ENCODE assay signal across 27 mouse cellular contexts in the genomic region with DNA sequence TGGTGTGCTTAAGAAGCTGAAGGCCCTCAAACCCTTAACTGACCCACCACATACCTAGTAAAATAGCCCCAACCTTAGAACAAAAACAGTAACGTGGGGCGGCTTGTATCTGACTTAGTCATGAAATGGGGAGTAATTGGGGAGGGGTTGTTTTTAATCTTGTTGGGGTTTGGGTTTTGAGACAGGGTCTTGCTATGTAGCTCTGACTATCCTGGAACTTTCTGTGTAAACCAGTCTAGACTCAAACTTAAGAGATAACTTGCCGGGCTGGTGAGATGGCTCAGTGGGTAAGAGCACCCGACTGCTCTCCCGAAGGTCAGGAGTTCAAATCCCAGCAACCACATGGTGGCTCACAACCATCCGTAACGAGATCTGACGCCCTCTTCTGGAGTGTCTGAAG. TPM values are rescaled to one million over a fixed set of nuclear protein-coding genes. Genes with fewer than 3 reads are reported as not detected.
"Had no signal": no experiment of that assay in that cellular context is flagged by ENCODE, and none has a peak within 500 bp of the region (broad histone marks: within the 10 kb centered on the region; RNA-seq: fewer than 3 reads in every experiment).

No protein-coding gene starts in this region.

RNA-seq across cellular contexts. Expression of a gene that starts 46.3 kb away (rescaled TPM):
- total RNA-seq: heart, postnatal 14 days; heart, postnatal 36 days; heart, postnatal 4 days; hematopoietic stem cell, adult 5-6 weeks; hindbrain, postnatal 0 days; layer of hippocampus, adult 2 months; layer of hippocampus, postnatal 10 days had no signal
- polyA plus RNA-seq: heart, embryonic 11.5 days; heart, embryonic 12.5 days; heart, embryonic 13.5 days; heart, embryonic 14.5 days; heart, embryonic 15.5 days; heart, postnatal 0 days; hindbrain, embryonic 10.5 days; hindbrain, embryonic 11.5 days; hindbrain, embryonic 12.5 days; hindbrain, embryonic 13.5 days; hindbrain, embryonic 14.5 days; hindbrain, embryonic 16.5 days; hindbrain, postnatal 0 days; inflammation-experienced regulatory T-cells, adult 6 months; intestine, embryonic 14.5 days; intestine, embryonic 15.5 days; intestine, embryonic 16.5 days; intestine, postnatal 0 days; kidney, embryonic 14.5 days; kidney, embryonic 16.5 days; kidney, postnatal 0 days had no signal
